Mouse (Mus musculus) ES-E14 (cell line): ENCODE measurements at regions not wholly inside any gene's neighbourhood (a gene's known extent, or its start where the extent isn't known, plus 50 kb on each side); places are given as distances from the start of the nearest gene placed in this dataset.
"Not testable (repeated sequence)": the region's sequence is repeated elsewhere in the genome, so short reads cannot be mapped to it uniquely, and the experiment has no call there.

ENCODE experiments used
- DNase-seq: peaks from one replicate; pipeline ENCODE4 v3.0.0-alpha.2; 2013; ENCODE audit warnings: low read depth, low spot score
- H3K27ac ChIP-seq: 2 replicates; pipeline ENCODE4 v1.5.1; 2012; ENCODE audit warnings: low read depth, mild to moderate bottlenecking, low read length, moderate library complexity, mixed read lengths; ENCODE audit not compliant: poor library complexity, insufficient read depth, severe bottlenecking
- H3K36me3 ChIP-seq: 2 replicates; pipeline ENCODE4 v1.6.1; 2012; ENCODE audit warnings: mild to moderate bottlenecking, low read length, moderate library complexity, mixed read lengths; ENCODE audit not compliant: control insufficient read depth, poor library complexity, insufficient read depth, severe bottlenecking
- H3K4me1 ChIP-seq, 2 experiments: fragments of 150-350 bp in 1 of 2; sonication (generic) in 1 of 2; 2 replicates each; pipeline ENCODE4 v1.6.1; 2012; ENCODE audit warnings: low read length in 2 of 2, mild to moderate bottlenecking in 1 of 2, mixed read lengths in 1 of 2; ENCODE audit not compliant: control insufficient read depth in 2 of 2, insufficient read depth in 2 of 2, poor library complexity in 1 of 2
- H3K4me3 ChIP-seq, 2 experiments: fragments of 150-350 bp in 1 of 2; sonication (generic) in 1 of 2; 2 replicates each; pipeline ENCODE4 v1.5.1; 2012; ENCODE audit warnings: low read length in 2 of 2, low read depth in 1 of 2, mild to moderate bottlenecking in 1 of 2, mixed read lengths in 1 of 2; ENCODE audit not compliant: insufficient read depth in 1 of 2, poor library complexity in 1 of 2, severe bottlenecking in 1 of 2
- H3K9ac ChIP-seq: 2 replicates; pipeline ENCODE4 v1.6.1; 2012; ENCODE audit warnings: low read depth, mild to moderate bottlenecking, low read length, mixed read lengths; ENCODE audit not compliant: poor library complexity, insufficient read depth, severe bottlenecking
- H3K9me3 ChIP-seq: fragments of 150-350 bp; sonication (generic); 2 replicates; pipeline ENCODE4 v1.6.1; 2012; ENCODE audit warnings: low read depth, mild to moderate bottlenecking, low read length; ENCODE audit not compliant: control insufficient read depth, insufficient read depth
- CHD2 ChIP-seq: IDR thresholded peaks from 2 replicates; pipeline ENCODE4 v1.6.1; 2014; ENCODE audit warnings: mild to moderate bottlenecking, low read depth, low read length, inconsistent platforms
- HCFC1 ChIP-seq: IDR thresholded peaks from 2 replicates; pipeline ENCODE4 v1.6.1; 2012; ENCODE audit warnings: low read length, inconsistent platforms, borderline replicate concordance; ENCODE audit not compliant: insufficient read depth
- MAFK ChIP-seq: IDR thresholded peaks from 2 replicates; pipeline ENCODE4 v1.6.1; 2014; ENCODE audit warnings: mild to moderate bottlenecking, low read depth, low read length, inconsistent platforms; ENCODE audit not compliant: insufficient read depth
- ZC3H11A ChIP-seq: IDR thresholded peaks from 2 replicates; pipeline ENCODE4 v1.6.1; 2012; ENCODE audit warnings: low read depth, mild to moderate bottlenecking, inconsistent platforms, low read length, borderline replicate concordance
- ZNF384 ChIP-seq: IDR thresholded peaks from 2 replicates; pipeline ENCODE4 v1.6.1; 2012; ENCODE audit warnings: low read depth, low read length, inconsistent platforms
- in situ Hi-C, 2 experiments: fragments of 600-800 bp; cut with MboI; formaldehyde crosslinking; loops; one replicate each; pipeline ENCODE4 v1.15.1; 2025; ENCODE audit warnings: low sequenced_read_pairs in 2 of 2, inconsistent platforms in 1 of 2; ENCODE audit not compliant: unreplicated experiment in 2 of 2

DNA sequence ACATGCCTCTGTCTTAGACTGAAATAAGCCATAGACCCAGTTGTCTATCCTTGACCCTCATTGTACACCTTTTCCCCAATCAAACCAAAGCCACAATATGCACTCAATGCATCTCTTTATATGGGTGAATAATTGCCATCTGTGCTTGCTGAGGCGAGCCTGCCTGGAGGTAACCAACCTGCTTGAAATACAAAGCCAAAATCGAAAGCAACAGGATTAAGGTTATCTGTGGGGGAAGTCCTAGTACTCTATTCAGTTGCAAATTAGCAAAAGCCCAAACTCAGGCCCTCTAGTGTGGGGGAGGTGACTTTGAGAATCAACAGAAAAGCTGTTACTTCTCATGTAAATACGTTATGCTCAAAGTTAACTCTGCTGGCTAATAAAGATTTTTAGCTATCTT lies 246.2 kb upstream of the Fundc1 start:
- DNase-seq = peak; percentile 12
- peak overlapping the region; percentile 33; the same call in 1 of the 2 replicates for H3K27ac ChIP-seq
- H3K4me1 ChIP-seq = no peaks in the 10 kb centered on the region
- in situ Hi-C loops = no loop called here
- no peaks in the 10 kb centered on the region for H3K36me3 ChIP-seq
- no peak overlapping the region for H3K9ac ChIP-seq
- no peak for TF ChIP-seq CHD2
- TF ChIP-seq ZNF384 = no peak
- TF ChIP-seq ZC3H11A = no peak
- TF ChIP-seq HCFC1 = no peak
- H3K9me3 ChIP-seq = no peaks in the 10 kb centered on the region
- no peak overlapping the region for H3K4me3 ChIP-seq

DNA sequence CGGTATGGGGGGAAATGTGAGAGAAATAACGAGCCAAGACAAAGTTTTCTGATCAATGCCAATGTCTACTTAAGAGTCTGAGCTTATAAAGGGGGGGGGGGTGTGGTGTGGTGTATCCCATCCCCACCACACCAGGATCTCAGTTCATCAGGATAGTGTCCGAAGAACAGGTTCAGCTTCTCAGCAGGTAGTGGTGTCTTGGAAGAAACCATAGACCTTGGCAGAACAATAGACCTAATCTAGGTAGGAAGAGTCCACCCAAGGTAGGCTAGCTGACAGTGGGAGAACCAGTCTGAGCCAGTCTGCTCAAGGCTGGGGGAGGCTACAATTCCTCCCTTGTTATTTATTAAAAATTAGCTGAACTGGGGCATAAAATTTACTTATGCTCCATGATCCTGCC lies 245.5 kb upstream of the Fundc1 start:
- Histone ChIP-seq H3K4me3 (no peak overlapping the region), H3K4me1 (no peaks in the 10 kb centered on the region), H3K27ac (no peak overlapping the region), H3K9me3 (no peaks in the 10 kb centered on the region), H3K9ac (no peak overlapping the region), H3K36me3 (no peaks in the 10 kb centered on the region)
- in situ Hi-C loops = no loop called here
- no peak for DNase-seq
- no peak for TF ChIP-seq CHD2
- TF ChIP-seq HCFC1 = no peak
- TF ChIP-seq ZC3H11A = no peak
- TF ChIP-seq ZNF384 = no peak
- TF ChIP-seq MAFK = no peak

DNA sequence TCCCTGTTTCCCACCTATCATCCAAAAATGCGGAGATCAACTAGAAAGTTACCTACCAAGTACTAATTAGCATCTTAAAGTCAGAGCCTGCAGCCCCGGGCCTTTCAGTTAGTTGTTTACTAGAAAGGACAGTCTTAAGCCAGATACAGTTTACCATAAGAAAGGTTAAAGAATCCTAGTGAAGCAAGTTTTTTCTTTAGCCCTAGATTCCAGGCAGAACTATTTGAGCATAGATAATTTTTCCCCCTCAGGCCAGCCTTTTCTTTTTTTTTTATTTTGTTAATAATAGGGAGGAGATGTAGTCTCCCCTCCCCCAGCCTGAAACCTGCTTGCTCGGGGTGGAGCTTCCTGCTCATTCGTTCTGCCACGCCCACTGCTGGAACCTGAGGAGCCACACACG lies 215.9 kb upstream of the Fundc1 start:
- in situ Hi-C loops = not testable (repeated sequence)

DNA sequence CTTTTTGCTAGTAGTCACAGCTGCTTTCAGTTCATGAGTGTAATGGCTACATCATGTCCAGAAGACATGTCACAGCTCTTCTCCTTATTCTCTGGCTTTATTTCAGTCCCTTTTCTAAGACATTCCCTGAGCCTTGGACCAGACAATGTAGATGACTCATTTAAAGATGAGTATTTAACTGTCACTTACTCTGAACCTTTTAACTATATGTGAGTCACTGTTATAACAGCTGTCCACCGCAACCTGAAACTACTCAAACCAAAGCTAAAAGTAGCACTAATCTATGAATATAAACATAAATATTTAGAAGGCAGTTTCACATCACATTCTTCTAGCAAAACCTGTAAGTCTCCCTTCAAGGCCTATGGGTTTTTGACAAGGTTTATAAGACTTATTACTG lies 203.8 kb upstream of the Fundc1 start:
- DNase-seq = no peak
- in situ Hi-C loops = no loop called here
- Histone ChIP-seq H3K9ac (no peak overlapping the region), H3K4me3 (no peak overlapping the region), H3K4me1 (no peaks in the 10 kb centered on the region), H3K27ac (no peak overlapping the region), H3K9me3 (no peaks in the 10 kb centered on the region), H3K36me3 (no peaks in the 10 kb centered on the region)
- TF ChIP-seq MAFK (no peak), CHD2 (no peak), ZNF384 (no peak), HCFC1 (no peak), ZC3H11A (no peak)

More for the DNA sequence above, 215.9 kb upstream of the Fundc1 start:
- not testable (repeated sequence) for H3K4me1 ChIP-seq, H3K4me3 ChIP-seq, H3K36me3 ChIP-seq, H3K9ac ChIP-seq, DNase-seq, H3K9me3 ChIP-seq, H3K27ac ChIP-seq

DNA sequence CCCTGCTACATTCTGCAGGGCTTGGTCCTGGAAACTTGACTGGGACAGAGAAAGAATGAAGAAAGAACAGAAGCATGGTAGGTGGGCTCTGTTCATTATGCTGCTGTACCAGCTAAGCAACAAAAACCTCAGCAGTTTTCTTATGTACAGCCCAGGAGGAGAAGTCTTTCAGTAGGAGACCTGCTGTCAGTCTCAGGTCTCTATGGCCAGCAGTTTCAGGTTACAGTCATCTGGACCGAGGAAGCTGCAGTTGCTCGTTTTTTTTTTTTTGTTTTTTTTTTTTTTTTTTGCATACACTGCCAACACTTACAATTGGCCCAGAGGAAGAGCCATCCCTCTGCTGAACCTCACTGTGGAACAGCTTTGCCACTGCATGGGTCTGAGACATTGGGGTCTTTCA lies 180.7 kb upstream of the Fundc1 start:
- Histone ChIP-seq H3K4me1 (no peaks in the 10 kb centered on the region), H3K4me3 (no peak overlapping the region), H3K27ac (no peak overlapping the region; the same call in 1 of the 2 replicates), H3K9me3 (no peaks in the 10 kb centered on the region), H3K36me3 (no peaks in the 10 kb centered on the region), H3K9ac (no peak overlapping the region)
- no peak for DNase-seq
- in situ Hi-C loops = no loop called here
- TF ChIP-seq MAFK = no peak
- TF ChIP-seq ZC3H11A = no peak
- TF ChIP-seq HCFC1 = no peak
- TF ChIP-seq CHD2 = no peak
- TF ChIP-seq ZNF384 = peak; percentile 83
